Mouse (Mus musculus): ENCODE data around the gene Nbl1. TPM values are rescaled to one million over a fixed set of nuclear protein-coding genes. Genes with fewer than 3 reads are reported as not detected.

Nbl1 gene
- total and polyA plus RNA-seq, 3 experiments = 21.9 to 29.1 (median 24.0) TPM

- Histone ChIP-seq H3K36me3 (ENCODE audit: control insufficient read depth, insufficient read depth, low read length) (no peaks in the 10 kb centered on the region), H3K79me2 (replicated peaks; ENCODE audit: control insufficient read depth, insufficient read depth, low read length) (no peaks in the 10 kb centered on the region), H3K4me1 (ENCODE audit: control insufficient read depth, insufficient read depth, low read length) (no peaks in the 10 kb centered on the region; the same call in 1 of the 2 replicates), H3K4me3 (no peak overlapping the region), H3K27me3 (ENCODE audit: control insufficient read depth, insufficient read depth, low read length) (peaks cover 2% of the 10 kb centered on the region; the same call in 1 of the 2 replicates), H3K27ac (no peak overlapping the region), H3K9ac (ENCODE audit: low read depth, low read length) (no peak overlapping the region)
- DNase-seq = no peak
- intact Hi-C loops (cut with DNase I) = no loop called here
- 76% methylated on average over 18 of the region's 18 CpGs for WGBS
- TF ChIP-seq CTCF (IDR thresholded peaks at IDR 0.05) = no peak
- TF ChIP-seq POLR2A (IDR thresholded peaks at IDR 0.05; ENCODE audit: insufficient read depth, low read depth, low read length) = no peak
- TF ChIP-seq EP300 (IDR thresholded peaks at IDR 0.05; ENCODE audit: insufficient read depth, low read depth, low read length) = no peak
Measured at GRCm38 (mm10) chr4:139081270-139081931, 11.4 kb downstream of the Nbl1 start.

- Histone ChIP-seq H3K27ac (no peak overlapping the region), H3K27me3 (ENCODE audit: control insufficient read depth, insufficient read depth, low read length) (peaks cover 3% of the 10 kb centered on the region; the same call in 1 of the 2 replicates), H3K79me2 (replicated peaks; ENCODE audit: control insufficient read depth, insufficient read depth, low read length) (no peaks in the 10 kb centered on the region), H3K4me3 (no peak overlapping the region), H3K4me1 (ENCODE audit: control insufficient read depth, insufficient read depth, low read length) (no peaks in the 10 kb centered on the region; the same call in none of the 2 replicates), H3K36me3 (ENCODE audit: control insufficient read depth, insufficient read depth, low read length) (no peaks in the 10 kb centered on the region), H3K9ac (ENCODE audit: low read depth, low read length) (no peak overlapping the region)
- 61% methylated on average over 7 of the region's 7 CpGs for WGBS
- DNase-seq = peak in 1 of 2 experiments; percentile 44
- TF ChIP-seq EP300 (IDR thresholded peaks at IDR 0.05; ENCODE audit: insufficient read depth, low read depth, low read length) (0 out of 2 replicates have a peak, but pooled peaks have one; percentile 21), POLR2A (IDR thresholded peaks at IDR 0.05; ENCODE audit: insufficient read depth, low read depth, low read length) (no peak)
- intact Hi-C loops (cut with DNase I) = no loop called here
Measured at GRCm38 (mm10) chr4:139080259-139080658, 12.5 kb downstream of the Nbl1 start.

GRCm38 (mm10) chr4:139079439-139079838 lies 13.4 kb downstream of the Nbl1 start:
- no peaks in the 10 kb centered on the region for H3K36me3 ChIP-seq (ENCODE audit: control insufficient read depth, insufficient read depth, low read length)
- TF ChIP-seq CTCF (IDR thresholded peaks at IDR 0.05) = no peak
- no peak for TF ChIP-seq EP300 (IDR thresholded peaks at IDR 0.05; ENCODE audit: insufficient read depth, low read depth, low read length)
- no peak for TF ChIP-seq POLR2A (IDR thresholded peaks at IDR 0.05; ENCODE audit: insufficient read depth, low read depth, low read length)
- no peaks in the 10 kb centered on the region; the same call in none of the 2 replicates for H3K4me1 ChIP-seq (ENCODE audit: control insufficient read depth, insufficient read depth, low read length)
- no peak overlapping the region for H3K4me3 ChIP-seq
- no peak overlapping the region for H3K9ac ChIP-seq (ENCODE audit: low read depth, low read length)
- DNase-seq = no peak
- H3K79me2 ChIP-seq (replicated peaks; ENCODE audit: control insufficient read depth, insufficient read depth, low read length) = no peaks in the 10 kb centered on the region
- 74% methylated on average over 11 of the region's 11 CpGs for WGBS
- intact Hi-C loops (cut with DNase I) = loop anchor here (2.0 kb wide), 1 partner anchor 157 kb away; no protein-coding TSS in a partner anchor
- peaks cover 4% of the 10 kb centered on the region; the same call in 1 of the 2 replicates for H3K27me3 ChIP-seq (ENCODE audit: control insufficient read depth, insufficient read depth, low read length)
- H3K27ac ChIP-seq = no peak overlapping the region

GRCm38 (mm10) chr4:139078726-139079125 lies 14.1 kb downstream of the Nbl1 start:
- TF ChIP-seq EP300 (IDR thresholded peaks at IDR 0.05; ENCODE audit: insufficient read depth, low read depth, low read length) = no peak
- TF ChIP-seq CTCF (IDR thresholded peaks at IDR 0.05) = peak; percentile 49
- TF ChIP-seq POLR2A (IDR thresholded peaks at IDR 0.05; ENCODE audit: insufficient read depth, low read depth, low read length) = no peak
- intact Hi-C loops (cut with DNase I) = loop anchor here (2.0 kb wide), 1 partner anchor 156 kb away; no protein-coding TSS in a partner anchor
- H3K27me3 ChIP-seq (ENCODE audit: control insufficient read depth, insufficient read depth, low read length) = peaks cover 6% of the 10 kb centered on the region; the same call in 1 of the 2 replicates

GRCm38 (mm10) chr4:139078313-139078712 lies 14.5 kb downstream of the Nbl1 start:
- no peak overlapping the region for H3K4me3 ChIP-seq
- H3K36me3 ChIP-seq (ENCODE audit: control insufficient read depth, insufficient read depth, low read length) = no peaks in the 10 kb centered on the region
- intact Hi-C loops (cut with DNase I) = loop anchor here (2.0 kb wide), 1 partner anchor 156 kb away; no protein-coding TSS in a partner anchor
- H3K27ac ChIP-seq = no peak overlapping the region
- H3K79me2 ChIP-seq (replicated peaks; ENCODE audit: control insufficient read depth, insufficient read depth, low read length) = no peaks in the 10 kb centered on the region
- WGBS = 37% methylated on average over 2 of the region's 2 CpGs
- peaks cover 6% of the 10 kb centered on the region; the same call in 1 of the 2 replicates for H3K27me3 ChIP-seq (ENCODE audit: control insufficient read depth, insufficient read depth, low read length)
- H3K4me1 ChIP-seq (ENCODE audit: control insufficient read depth, insufficient read depth, low read length) = no peaks in the 10 kb centered on the region; the same call in none of the 2 replicates
- no peak for TF ChIP-seq POLR2A (IDR thresholded peaks at IDR 0.05; ENCODE audit: insufficient read depth, low read depth, low read length)
- TF ChIP-seq CTCF (IDR thresholded peaks at IDR 0.05) = peak; percentile 58
- H3K9ac ChIP-seq (ENCODE audit: low read depth, low read length) = no peak overlapping the region
- no peak for DNase-seq

More at GRCm38 (mm10) chr4:139078726-139079125, 14.1 kb downstream of the Nbl1 start:
- Histone ChIP-seq H3K4me1 (ENCODE audit: control insufficient read depth, insufficient read depth, low read length) (no peaks in the 10 kb centered on the region; the same call in none of the 2 replicates), H3K36me3 (ENCODE audit: control insufficient read depth, insufficient read depth, low read length) (no peaks in the 10 kb centered on the region), H3K4me3 (no peak overlapping the region), H3K79me2 (replicated peaks; ENCODE audit: control insufficient read depth, insufficient read depth, low read length) (no peaks in the 10 kb centered on the region), H3K27ac (no peak overlapping the region), H3K9ac (ENCODE audit: low read depth, low read length) (no peak overlapping the region)
- 22% methylated on average over 4 of the region's 4 CpGs for WGBS
- no peak for DNase-seq

GRCm38 (mm10) chr4:139075915-139076314 lies 16.9 kb downstream of the Nbl1 start:
- Histone ChIP-seq H3K27me3 (ENCODE audit: control insufficient read depth, insufficient read depth, low read length) (peaks cover 6% of the 10 kb centered on the region; the same call in 1 of the 2 replicates), H3K36me3 (ENCODE audit: control insufficient read depth, insufficient read depth, low read length) (no peaks in the 10 kb centered on the region), H3K79me2 (replicated peaks; ENCODE audit: control insufficient read depth, insufficient read depth, low read length) (no peaks in the 10 kb centered on the region), H3K4me1 (ENCODE audit: control insufficient read depth, insufficient read depth, low read length) (no peaks in the 10 kb centered on the region; the same call in none of the 2 replicates), H3K4me3 (no peak overlapping the region), H3K9ac (ENCODE audit: low read depth, low read length) (no peak overlapping the region), H3K27ac (no peak overlapping the region)
- TF ChIP-seq CTCF (IDR thresholded peaks at IDR 0.05) = peak; percentile 36
- no peak for TF ChIP-seq POLR2A (IDR thresholded peaks at IDR 0.05; ENCODE audit: insufficient read depth, low read depth, low read length)
- DNase-seq = no peak
- intact Hi-C loops (cut with DNase I) = no loop called here
- WGBS = 19% methylated on average over 5 of the region's 5 CpGs
